Mouse (Mus musculus) midbrain, embryonic 14.5 days (tissue): ENCODE data around the gene C1qtnf2. TPM values are rescaled to one million over a fixed set of nuclear protein-coding genes. Genes with fewer than 3 reads are reported as not detected.

Source experiments
- ATAC-seq: fragments of 200-750 bp; cut with Nextera tagmentation; 2 replicates; pipeline ENCODE4 v1.8.0; 2017; ENCODE audit warnings: moderate number of reproducible peaks, moderate library complexity; ENCODE audit not compliant: low FRiP score, low TSS enrichment
- DNase-seq: peaks from one replicate; pipeline ENCODE4 v3.0.0-alpha.2; 2015
- H3K27ac ChIP-seq: fragments of 300-500 bp; sonication (generic); replicated peaks from 2 replicates; pipeline ENCODE4 v1.5.1; 2014; ENCODE audit warnings: mild to moderate bottlenecking, low read depth, low read length, moderate library complexity
- H3K27me3 ChIP-seq: fragments of 300-500 bp; sonication (generic); 2 replicates; pipeline ENCODE4 v1.6.1; 2014; ENCODE audit warnings: low read length, control low read depth, mixed read lengths; ENCODE audit not compliant: control insufficient read depth, insufficient read depth
- H3K36me3 ChIP-seq: fragments of 300-500 bp; sonication (generic); 2 replicates; pipeline ENCODE4 v1.6.1; 2014; ENCODE audit warnings: low read length, control low read depth; ENCODE audit not compliant: control insufficient read depth, insufficient read depth
- H3K4me1 ChIP-seq: fragments of 300-500 bp; sonication (generic); 2 replicates; pipeline ENCODE4 v1.6.1; 2014; ENCODE audit warnings: mild to moderate bottlenecking, antibody characterized with exemption, low read length, control low read depth; ENCODE audit not compliant: control insufficient read depth, insufficient read depth
- H3K4me2 ChIP-seq: fragments of 300-500 bp; sonication (generic); 2 replicates; pipeline ENCODE4 v1.6.1; 2014; ENCODE audit warnings: mild to moderate bottlenecking, low read length, moderate library complexity
- H3K4me3 ChIP-seq: fragments of 300-500 bp; sonication (generic); replicated peaks from 2 replicates; pipeline ENCODE4 v1.5.1; 2014; ENCODE audit warnings: low read depth, low read length
- H3K9ac ChIP-seq: fragments of 300-500 bp; sonication (generic); replicated peaks from 2 replicates; pipeline ENCODE4 v1.6.1; 2014; ENCODE audit warnings: mild to moderate bottlenecking, low read length, moderate library complexity
- H3K9me3 ChIP-seq: fragments of 300-500 bp; sonication (generic); 2 replicates; pipeline ENCODE4 v1.6.1; 2016; ENCODE audit warnings: low read length, control low read depth, mixed read lengths; ENCODE audit not compliant: control insufficient read depth
- WGBS: fragments of 180-500 bp; shearing (Covaris S2); extraction: QIAGEN DNeasy Blood & Tissue Kit; methylation state at CpG from one replicate; pipeline ENCODE4 v1.1.7; 2014; 5-methylcytosine and 5-hydroxymethylcytosine counted together
- polyA plus RNA-seq: library from polyadenylated mRNA; unstranded; fragments of >200 nt; fragmentation: Nextera tagmentation; extraction: Ambion mirVana; gene quantifications from 2 replicates; pipeline ENCODE4 v1.2.1, GENCODE M21; 2014

Gene C1qtnf2
- 4.8 and 7.9 TPM in 2 replicates for polyA plus RNA-seq

DNA sequence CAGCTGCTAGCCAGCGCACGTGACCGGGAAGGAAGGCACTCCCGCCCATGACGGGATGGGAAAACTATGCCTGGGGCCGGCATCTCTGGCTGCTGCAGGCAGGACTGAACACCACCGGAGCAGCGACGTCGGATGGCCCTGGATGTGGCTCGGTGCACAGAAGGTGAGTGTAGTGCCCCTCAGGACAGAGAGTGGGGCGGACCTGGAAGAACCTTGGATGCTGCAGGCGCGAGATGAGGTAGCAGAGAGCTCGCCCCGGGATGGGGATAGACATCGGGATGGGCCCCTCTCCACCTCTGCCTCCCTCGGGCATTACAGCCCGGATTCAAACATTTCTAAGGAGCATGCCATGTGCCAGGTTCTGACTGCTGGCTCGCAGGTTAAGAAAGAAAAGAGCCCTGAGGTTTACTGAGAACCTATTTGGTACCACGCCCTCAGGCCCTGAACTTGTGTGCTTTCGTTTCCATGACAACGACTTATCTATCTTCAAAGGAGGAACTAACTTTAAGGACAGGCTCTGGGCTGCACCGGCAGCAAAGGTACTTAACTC lies at the start of gene C1qtnf2:
Gene C1qtnf2, plus strand, starts transcription at position 52 of the 550 bp plus-strand sequence.
- Histone ChIP-seq H3K4me1 (peaks cover 13% of the 10 kb centered on the region), H3K9ac (peak within 1 kb of the TSS; percentile 44), H3K4me3 (peak within 1 kb of the TSS; percentile 27), H3K9me3 (no peaks in the 10 kb centered on the region), H3K27ac (no peak within 1 kb of the TSS), H3K27me3 (no peaks in the 10 kb centered on the region), H3K36me3 (no peaks in the 10 kb centered on the region), H3K4me2 (peak within 1 kb of the TSS; percentile 62)
- 3% methylated on average over 24 of the region's 24 CpGs for WGBS
- ATAC-seq (peak; percentile 62; the same call in 1 of the 2 replicates), DNase-seq (peak; percentile 77)

- H3K4me1 ChIP-seq, result no peaks in the 10 kb centered on the region
- H3K36me3 ChIP-seq, result no peaks in the 10 kb centered on the region
- H3K4me3 ChIP-seq, result no peak overlapping the region
- H3K9ac ChIP-seq, result no peak overlapping the region
- ATAC-seq, result no peak
- no peak overlapping the region for H3K4me2 ChIP-seq
- no peak overlapping the region for H3K27ac ChIP-seq
- no peaks in the 10 kb centered on the region for H3K27me3 ChIP-seq
- DNase-seq, result no peak
- WGBS, result 77% methylated on average over 5 of the region's 5 CpGs
- H3K9me3 ChIP-seq, result no peaks in the 10 kb centered on the region
These were observed 49.7 kb upstream of the C1qtnf2 start for GRCm38 (mm10) chr11:43424386-43424785.

GRCm38 (mm10) chr11:43425166-43425709 lies 48.8 kb upstream of the C1qtnf2 start:
- ATAC-seq, result no peak
- H3K4me3 ChIP-seq, result peak overlapping the region; percentile 51; the same call in 1 of the 2 replicates

GRCm38 (mm10) chr11:43425824-43426413 lies 48.2 kb upstream of the C1qtnf2 start, which contains the start of gene Pttg1:
Gene Pttg1 (minus strand): TSS chr11:43426251.
- Histone ChIP-seq H3K4me2 (peak within 1 kb of the TSS; percentile 62), H3K36me3 (no peaks in the 10 kb centered on the region), H3K9ac (peak within 1 kb of the TSS; percentile 45; the same call in 1 of the 2 replicates), H3K4me3 (peak within 1 kb of the TSS; percentile 51), H3K4me1 (no peaks in the 10 kb centered on the region), H3K27me3 (no peaks in the 10 kb centered on the region), H3K9me3 (no peaks in the 10 kb centered on the region), H3K27ac (no peak within 1 kb of the TSS)
- peak; percentile 89 for ATAC-seq
- 4% methylated on average over 27 of the region's 27 CpGs for WGBS
- peak; percentile 85 for DNase-seq

More at GRCm38 (mm10) chr11:43425166-43425709, 48.8 kb upstream of the C1qtnf2 start:
- no peak overlapping the region for H3K27ac ChIP-seq
- no peaks in the 10 kb centered on the region for H3K27me3 ChIP-seq
- H3K4me2 ChIP-seq, result peak overlapping the region; percentile 62; the same call in 1 of the 2 replicates
- no peak overlapping the region for H3K9ac ChIP-seq
- no peaks in the 10 kb centered on the region for H3K9me3 ChIP-seq
- WGBS, result 92% methylated on average over 9 of the region's 9 CpGs
- H3K36me3 ChIP-seq, result no peaks in the 10 kb centered on the region
- no peak for DNase-seq
- H3K4me1 ChIP-seq, result no peaks in the 10 kb centered on the region

- Histone ChIP-seq H3K4me1 (no peaks in the 10 kb centered on the region), H3K27ac (no peak overlapping the region), H3K9ac (no peak overlapping the region), H3K27me3 (no peaks in the 10 kb centered on the region), H3K4me3 (peak overlapping the region; percentile 51), H3K36me3 (no peaks in the 10 kb centered on the region), H3K9me3 (no peaks in the 10 kb centered on the region), H3K4me2 (peak overlapping the region; percentile 62)
- 21% methylated on average over 7 of the region's 7 CpGs for WGBS
- DNase-seq (no peak), ATAC-seq (no peak)
These were observed 47.6 kb upstream of the C1qtnf2 start for GRCm38 (mm10) chr11:43426414-43426884.

DNA sequence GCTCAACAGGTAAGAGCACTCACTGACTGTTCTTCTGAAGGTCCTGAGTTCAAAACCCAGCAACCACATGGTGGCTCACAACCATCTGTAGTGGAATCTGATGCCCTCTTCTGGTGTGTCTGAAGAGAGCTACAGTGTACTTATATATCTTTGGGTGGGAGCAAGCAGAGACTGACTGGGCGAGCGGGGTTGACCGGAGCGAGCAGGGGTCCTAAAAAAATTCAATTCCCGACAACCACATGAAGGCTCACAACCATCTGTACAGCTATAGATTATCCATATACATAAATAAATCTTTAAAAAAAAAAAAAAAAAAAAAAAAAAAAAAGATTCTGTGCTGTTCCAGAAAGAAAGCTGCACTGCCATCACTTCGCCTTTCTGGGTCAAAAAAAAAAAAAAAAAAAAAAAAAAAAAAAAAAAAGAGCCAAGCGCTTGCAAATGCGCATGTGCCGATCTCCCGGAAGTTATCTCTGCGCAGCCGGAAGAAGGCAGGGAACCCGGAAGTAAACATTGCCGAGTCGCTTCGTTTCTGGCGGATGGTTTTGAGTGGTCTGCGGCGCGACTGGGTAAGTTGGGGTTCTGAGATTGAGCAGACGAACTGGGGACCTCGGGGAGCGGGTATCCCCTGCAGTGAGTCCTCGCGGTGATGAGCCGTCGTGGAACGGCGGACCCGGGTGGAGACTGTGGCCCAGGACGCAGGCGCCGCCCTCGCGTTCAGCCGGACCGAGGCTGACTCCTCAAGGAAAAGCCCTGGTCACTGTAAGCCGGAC lies 40.6 kb upstream of the C1qtnf2 start, which contains the start of gene Slu7:
Gene Slu7, plus strand, starts transcription at position 491 of the 770 bp plus-strand sequence.
- 7% methylated on average over 38 of the region's 38 CpGs for WGBS

DNA sequence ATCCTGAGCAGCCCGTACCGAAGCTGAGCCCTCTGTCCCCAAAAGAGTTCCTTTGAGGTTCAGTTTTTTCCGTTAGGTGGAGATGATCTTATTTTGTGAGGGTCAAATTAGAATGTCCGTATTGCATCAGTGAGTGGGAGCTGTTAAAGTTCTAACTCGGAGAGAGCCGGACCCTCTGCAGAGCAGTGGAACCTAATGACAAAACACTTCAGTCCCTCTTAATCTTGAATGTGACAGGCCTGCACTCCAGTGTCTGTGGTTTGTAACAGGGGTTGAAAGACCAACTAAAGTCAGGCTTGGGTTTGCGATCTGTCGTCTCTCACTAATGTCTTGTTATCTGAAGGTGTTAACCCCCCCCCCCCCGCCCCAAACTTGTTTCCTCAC lies 40.1 kb upstream of the C1qtnf2 start:
- no peaks in the 10 kb centered on the region for H3K27me3 ChIP-seq
- no peak for DNase-seq
- H3K9ac ChIP-seq, result peak overlapping the region; percentile 71
- peaks cover 7% of the 10 kb centered on the region; the same call in 1 of the 2 replicates for H3K4me1 ChIP-seq
- H3K27ac ChIP-seq, result peak overlapping the region; percentile 61
- H3K4me3 ChIP-seq, result peak overlapping the region; percentile 83
- H3K9me3 ChIP-seq, result no peaks in the 10 kb centered on the region
- H3K36me3 ChIP-seq, result peaks cover 19% of the 10 kb centered on the region
- 5% methylated on average over 9 of the region's 9 CpGs for WGBS
- peak overlapping the region; percentile 65 for H3K4me2 ChIP-seq
- no peak for ATAC-seq

More for the DNA sequence above, 40.6 kb upstream of the C1qtnf2 start, which contains the start of gene Slu7:
- H3K27me3 ChIP-seq, result no peaks in the 10 kb centered on the region
- peak within 1 kb of the TSS; percentile 83 for H3K4me3 ChIP-seq
- H3K36me3 ChIP-seq, result peaks cover 13% of the 10 kb centered on the region
- ATAC-seq (peak; percentile 87), DNase-seq (peak; percentile 93)
- H3K9ac ChIP-seq, result peak within 1 kb of the TSS; percentile 71
- no peaks in the 10 kb centered on the region for H3K9me3 ChIP-seq
- peak within 1 kb of the TSS; percentile 61 for H3K27ac ChIP-seq
- peak within 1 kb of the TSS; percentile 65 for H3K4me2 ChIP-seq
- peaks cover 7% of the 10 kb centered on the region; the same call in 1 of the 2 replicates for H3K4me1 ChIP-seq

DNA sequence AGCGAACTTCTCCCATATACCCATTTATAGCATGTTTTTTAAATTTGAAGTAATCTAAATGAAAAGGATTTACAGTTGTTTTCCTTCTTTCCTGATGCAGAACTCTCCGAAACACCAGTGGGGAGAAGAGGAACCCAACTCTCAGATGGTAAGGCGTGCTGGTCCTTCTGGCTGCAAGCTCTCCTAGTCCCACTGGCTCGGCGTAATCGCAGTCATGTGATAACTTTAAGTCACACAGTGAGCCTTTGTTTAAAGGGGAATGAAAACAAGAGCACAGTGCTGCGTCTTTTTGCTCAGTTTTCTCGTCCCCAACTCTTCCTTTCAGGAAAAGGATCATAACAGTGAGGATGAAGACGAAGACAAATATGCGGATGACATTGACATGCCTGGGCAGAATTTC lies 33.0 kb upstream of the C1qtnf2 start:
- peaks cover 89% of the 10 kb centered on the region for H3K36me3 ChIP-seq
- no peak overlapping the region for H3K9ac ChIP-seq
- H3K9me3 ChIP-seq, result no peaks in the 10 kb centered on the region
- no peak for DNase-seq
- H3K27ac ChIP-seq, result no peak overlapping the region
- ATAC-seq, result no peak
- 95% methylated on average over 10 of the region's 10 CpGs for WGBS
- no peaks in the 10 kb centered on the region for H3K4me1 ChIP-seq
- no peaks in the 10 kb centered on the region for H3K27me3 ChIP-seq
- no peak overlapping the region for H3K4me3 ChIP-seq
- H3K4me2 ChIP-seq, result no peak overlapping the region
